Mouse (Mus musculus): ENCODE measurements around the gene Teddm1a. TPM values are rescaled to one million over a fixed set of nuclear protein-coding genes. Genes with fewer than 3 reads are reported as not detected.

Gene Teddm1a
- polyA plus RNA-seq, 1 experiment from 2014 or later, result not detected

DNA sequence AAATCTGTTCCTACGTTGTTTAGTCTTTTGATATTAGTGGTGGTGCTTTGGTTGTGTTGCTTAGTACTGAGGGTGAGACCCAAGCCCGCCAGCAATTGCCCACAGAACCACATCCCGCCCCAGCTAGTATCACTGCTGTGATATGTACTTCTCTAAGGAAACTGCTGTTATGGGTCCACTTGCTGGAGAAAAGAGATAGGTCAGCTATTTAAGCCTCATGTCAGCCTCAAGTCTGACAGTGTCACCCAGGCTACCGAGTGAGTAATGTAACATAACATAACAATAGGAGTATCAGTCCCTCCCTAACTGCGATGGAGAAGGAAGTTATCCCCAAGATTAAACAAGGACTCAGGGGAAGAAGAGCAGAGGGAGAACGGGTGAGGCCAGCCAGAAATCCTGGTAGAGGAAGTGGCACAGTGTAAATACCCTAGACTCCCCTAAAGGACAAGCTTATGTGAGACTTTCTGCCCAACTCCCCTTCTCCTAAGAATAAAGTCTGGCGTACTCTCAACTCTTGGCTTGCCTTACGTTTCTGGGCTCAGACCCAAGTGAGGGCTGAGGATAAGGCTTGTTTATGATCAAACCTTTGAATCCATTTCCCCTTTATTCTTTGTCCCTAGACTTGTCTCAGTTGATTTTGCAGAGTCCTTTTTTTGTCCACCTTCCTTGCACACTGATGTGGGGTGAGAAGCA lies 2.8 kb downstream of the Teddm1a start:
- H3K27me3 ChIP-seq, result no peaks in the 10 kb centered on the region
- H3K9me3 ChIP-seq, result no peaks in the 10 kb centered on the region
- H3K27ac ChIP-seq (replicated peaks), result 0 out of 2 replicates have a peak overlapping the region, but pooled peaks have one; percentile 10
- H3K4me1 ChIP-seq (replicated peaks), result peaks cover 13% of the 10 kb centered on the region
- ATAC-seq (ENCODE audit: low FRiP score, low read depth), result no peak
- no peak overlapping the region for H3K4me2 ChIP-seq
- 52% methylated on average over 8 of the region's 8 CpGs for WGBS
- H3K9ac ChIP-seq, result no peak overlapping the region
- no peaks in the 10 kb centered on the region for H3K36me3 ChIP-seq
- H3K4me3 ChIP-seq, result no peak overlapping the region

DNA sequence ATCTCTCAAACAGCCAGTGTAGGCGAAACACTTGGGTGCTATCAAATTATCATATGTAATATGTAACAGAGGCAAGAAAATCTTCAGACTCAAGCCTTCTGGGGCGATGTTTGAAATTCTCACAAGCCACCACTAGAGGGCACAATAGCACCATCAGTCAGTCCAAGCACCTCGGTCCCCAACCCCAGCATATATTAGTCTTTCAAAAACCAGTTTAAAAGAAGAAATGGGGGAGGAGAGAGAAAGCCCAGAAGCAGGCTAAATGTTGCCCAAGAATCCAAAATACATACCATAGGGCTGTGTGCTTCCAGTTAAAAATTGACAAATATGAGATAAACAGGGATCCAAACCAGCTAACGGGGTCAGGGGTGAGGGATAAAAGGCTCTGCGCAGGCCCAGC lies 3.4 kb downstream of the Teddm1a start:
- no peak overlapping the region for H3K27ac ChIP-seq (replicated peaks)
- no peak for ATAC-seq (ENCODE audit: low FRiP score, low read depth)
- H3K4me1 ChIP-seq (replicated peaks), result peaks cover 13% of the 10 kb centered on the region
- no peak overlapping the region for H3K4me2 ChIP-seq
- 35% methylated on average over 5 of the region's 5 CpGs for WGBS
- H3K4me3 ChIP-seq, result no peak overlapping the region
- no peaks in the 10 kb centered on the region for H3K36me3 ChIP-seq
- no peaks in the 10 kb centered on the region for H3K9me3 ChIP-seq
- H3K27me3 ChIP-seq, result no peaks in the 10 kb centered on the region
- H3K9ac ChIP-seq, result no peak overlapping the region

- Histone ChIP-seq H3K9me3 (no peaks in the 10 kb centered on the region), H3K9ac (no peak overlapping the region), H3K4me2 (no peak overlapping the region), H3K27me3 (no peaks in the 10 kb centered on the region), H3K36me3 (no peaks in the 10 kb centered on the region), H3K4me1 (replicated peaks) (peaks cover 26% of the 10 kb centered on the region), H3K4me3 (no peak overlapping the region), H3K27ac (replicated peaks) (no peak overlapping the region)
- 88% methylated on average over 8 of the region's 8 CpGs for WGBS
- no peak for ATAC-seq (ENCODE audit: low FRiP score, low read depth)
These were observed 5.7 kb downstream of the Teddm1a start for GRCm38 (mm10) chr1:153897196-153897595.

GRCm38 (mm10) chr1:153898989-153899730 lies 7.6 kb downstream of the Teddm1a start:
- peak; percentile 55 for ATAC-seq (ENCODE audit: low FRiP score, low read depth)
- no peaks in the 10 kb centered on the region for H3K9me3 ChIP-seq
- peaks cover 14% of the 10 kb centered on the region for H3K36me3 ChIP-seq
- H3K4me2 ChIP-seq, result peak overlapping the region; percentile 71
- peaks cover 37% of the 10 kb centered on the region for H3K4me1 ChIP-seq (replicated peaks)
- WGBS, result 16% methylated on average over 22 of the region's 22 CpGs
- H3K27me3 ChIP-seq, result no peaks in the 10 kb centered on the region
- H3K27ac ChIP-seq (replicated peaks), result peak overlapping the region; percentile 95
- peak overlapping the region; percentile 96 for H3K9ac ChIP-seq
- H3K4me3 ChIP-seq, result peak overlapping the region; percentile 80

- Histone ChIP-seq H3K4me1 (replicated peaks) (peaks cover 37% of the 10 kb centered on the region), H3K9ac (peak within 1 kb of the TSS; percentile 96), H3K27ac (replicated peaks) (peak within 1 kb of the TSS; percentile 95), H3K4me3 (peak within 1 kb of the TSS; percentile 80), H3K4me2 (peak within 1 kb of the TSS; percentile 71), H3K9me3 (no peaks in the 10 kb centered on the region), H3K27me3 (no peaks in the 10 kb centered on the region), H3K36me3 (peaks cover 21% of the 10 kb centered on the region)
- WGBS, result under 1% methylated on average over 51 of the region's 51 CpGs
- ATAC-seq (ENCODE audit: low FRiP score, low read depth), result peak; percentile 97
These were observed 8.3 kb downstream of the Teddm1a start, which contains the start of the genes Glul and Teddm2 for GRCm38 (mm10) chr1:153899731-153900380. Glul (plus strand) TSS chr1:153899944. Teddm2 (minus strand) TSS chr1:153900228.

DNA sequence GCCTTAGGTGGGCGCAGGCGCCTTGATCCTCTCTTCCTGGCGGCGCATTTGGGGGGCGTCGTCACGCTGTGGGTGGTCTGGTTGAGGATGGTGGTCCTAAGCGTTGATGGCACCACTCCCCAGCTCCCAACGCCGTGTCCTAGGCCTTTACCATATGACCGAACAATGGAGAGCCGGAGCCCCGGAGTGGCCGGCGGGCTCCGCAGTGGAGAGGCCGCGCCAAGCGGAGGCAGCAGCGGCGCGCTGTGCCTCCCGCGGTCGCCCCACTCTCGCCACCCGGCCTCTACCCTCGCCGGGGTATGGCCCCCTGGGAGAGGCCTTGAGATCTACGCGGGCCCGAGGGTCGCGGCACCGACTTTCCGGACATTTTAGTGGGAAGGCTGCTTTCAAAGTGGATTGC lies 8.8 kb downstream of the Teddm1a start:
- peak overlapping the region; percentile 71 for H3K4me2 ChIP-seq
- peak overlapping the region; percentile 80 for H3K4me3 ChIP-seq
- H3K4me1 ChIP-seq (replicated peaks), result peaks cover 35% of the 10 kb centered on the region
- H3K27ac ChIP-seq (replicated peaks), result peak overlapping the region; percentile 95
- no peaks in the 10 kb centered on the region for H3K27me3 ChIP-seq
- H3K9ac ChIP-seq, result peak overlapping the region; percentile 96
- WGBS, result under 1% methylated on average over 36 of the region's 36 CpGs
- H3K36me3 ChIP-seq, result peaks cover 26% of the 10 kb centered on the region
- no peaks in the 10 kb centered on the region for H3K9me3 ChIP-seq
- peak; percentile 47 for ATAC-seq (ENCODE audit: low FRiP score, low read depth)

GRCm38 (mm10) chr1:153900860-153901730 lies 9.6 kb downstream of the Teddm1a start:
- no peak for ATAC-seq (ENCODE audit: low FRiP score, low read depth)

DNA sequence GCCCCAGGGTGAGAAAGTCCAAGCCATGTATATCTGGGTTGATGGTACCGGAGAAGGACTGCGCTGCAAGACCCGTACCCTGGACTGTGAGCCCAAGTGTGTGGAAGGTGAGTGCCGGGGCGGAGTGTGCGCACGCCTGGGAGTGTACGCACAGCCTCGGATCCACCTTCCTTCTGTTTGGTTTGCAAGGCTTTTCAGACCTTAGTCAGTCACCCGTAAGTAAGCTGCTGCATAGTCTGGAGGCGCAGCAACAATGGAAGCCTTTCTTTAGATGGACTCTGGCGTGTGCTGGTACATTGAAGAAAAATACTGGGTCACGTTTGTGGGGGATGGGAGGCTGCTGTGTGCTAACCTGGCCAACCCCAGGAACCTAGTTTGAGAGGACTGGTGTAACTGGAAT lies 11.5 kb downstream of the Teddm1a start:
- Histone ChIP-seq H3K4me3 (peak overlapping the region; percentile 80), H3K9me3 (no peaks in the 10 kb centered on the region), H3K27me3 (no peaks in the 10 kb centered on the region), H3K9ac (no peak overlapping the region), H3K36me3 (peaks cover 52% of the 10 kb centered on the region), H3K4me1 (replicated peaks) (peaks cover 35% of the 10 kb centered on the region), H3K4me2 (peak overlapping the region; percentile 71), H3K27ac (replicated peaks) (no peak overlapping the region)
- no peak for ATAC-seq (ENCODE audit: low FRiP score, low read depth)
- 37% methylated on average over 13 of the region's 13 CpGs for WGBS

More at GRCm38 (mm10) chr1:153900860-153901730, 9.6 kb downstream of the Teddm1a start:
- Histone ChIP-seq H3K4me3 (peak overlapping the region; percentile 80), H3K27me3 (no peaks in the 10 kb centered on the region), H3K36me3 (peaks cover 33% of the 10 kb centered on the region), H3K4me1 (replicated peaks) (peaks cover 35% of the 10 kb centered on the region), H3K27ac (replicated peaks) (peak overlapping the region; percentile 95), H3K9ac (peak overlapping the region; percentile 96), H3K4me2 (peak overlapping the region; percentile 71), H3K9me3 (no peaks in the 10 kb centered on the region)
- 2% methylated on average over 25 of the region's 25 CpGs for WGBS

DNA sequence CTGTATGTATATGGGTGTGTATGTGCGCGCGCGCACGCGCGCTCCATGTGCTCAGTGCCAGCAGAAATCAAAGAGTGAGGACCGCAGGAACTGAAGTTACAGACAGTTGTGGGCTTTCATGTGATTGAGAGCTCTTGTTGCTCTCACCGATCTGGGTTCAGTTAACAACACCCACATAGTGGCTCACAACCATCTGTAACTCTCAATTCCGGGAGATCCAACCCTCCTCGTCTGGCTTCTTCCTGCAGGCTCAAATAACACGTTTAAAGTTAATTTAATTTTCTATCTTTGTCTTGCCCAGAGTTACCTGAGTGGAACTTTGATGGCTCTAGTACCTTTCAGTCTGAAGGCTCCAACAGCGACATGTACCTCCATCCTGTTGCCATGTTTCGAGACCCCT lies 12.7 kb downstream of the Teddm1a start:
- peaks cover 64% of the 10 kb centered on the region for H3K36me3 ChIP-seq
- H3K4me3 ChIP-seq, result no peak overlapping the region
- no peaks in the 10 kb centered on the region for H3K9me3 ChIP-seq
- no peak overlapping the region for H3K4me2 ChIP-seq
- H3K9ac ChIP-seq, result no peak overlapping the region
- H3K27me3 ChIP-seq, result no peaks in the 10 kb centered on the region
- ATAC-seq (ENCODE audit: low FRiP score, low read depth), result no peak
- no peak overlapping the region for H3K27ac ChIP-seq (replicated peaks)
- WGBS, result 98% methylated on average over 14 of the region's 14 CpGs
- peaks cover 24% of the 10 kb centered on the region for H3K4me1 ChIP-seq (replicated peaks)

DNA sequence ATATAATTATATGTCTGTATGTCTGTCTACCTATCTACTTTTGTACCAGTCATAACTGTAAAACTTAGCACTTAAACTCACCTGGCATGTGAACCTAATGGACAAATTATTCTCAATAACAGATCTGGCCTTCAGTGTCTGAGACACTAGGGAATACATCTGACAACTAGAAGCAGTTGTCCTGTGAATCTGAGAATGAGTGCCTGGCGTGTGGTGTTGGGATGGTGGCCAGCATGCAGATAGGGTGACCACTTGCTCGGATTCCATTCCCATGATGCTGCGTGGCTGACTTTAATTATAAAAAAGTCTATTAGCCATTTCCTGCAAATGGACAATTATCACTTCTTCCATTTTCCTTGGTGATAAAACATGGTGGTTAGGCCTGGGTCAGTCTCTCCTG lies 14.3 kb downstream of the Teddm1a start:
- ATAC-seq (ENCODE audit: low FRiP score, low read depth), result no peak
- Histone ChIP-seq H3K4me3 (no peak overlapping the region), H3K27ac (replicated peaks) (no peak overlapping the region), H3K4me1 (replicated peaks) (peaks cover 24% of the 10 kb centered on the region), H3K9ac (no peak overlapping the region), H3K27me3 (no peaks in the 10 kb centered on the region), H3K36me3 (peaks cover 78% of the 10 kb centered on the region), H3K4me2 (no peak overlapping the region), H3K9me3 (no peaks in the 10 kb centered on the region)
- 89% methylated on average over 3 of the region's 3 CpGs for WGBS

- H3K36me3 ChIP-seq, result peaks cover 73% of the 10 kb centered on the region
- H3K9ac ChIP-seq, result no peak overlapping the region
- H3K4me2 ChIP-seq, result no peak overlapping the region
- H3K4me1 ChIP-seq (replicated peaks), result peaks cover under 1% of the 10 kb centered on the region
- no peaks in the 10 kb centered on the region for H3K27me3 ChIP-seq
- WGBS, result 74% methylated on average over 6 of the region's 6 CpGs
- no peak for ATAC-seq (ENCODE audit: low FRiP score, low read depth)
- no peak overlapping the region for H3K4me3 ChIP-seq
- no peak overlapping the region for H3K27ac ChIP-seq (replicated peaks)
- H3K9me3 ChIP-seq, result no peaks in the 10 kb centered on the region
These were observed 16.7 kb downstream of the Teddm1a start for GRCm38 (mm10) chr1:153908208-153908607.
